Mouse (Mus musculus) gastrocnemius, adult 8-10 months (tissue): ENCODE results near the gene Reep3. TPM values are rescaled to one million over a fixed set of nuclear protein-coding genes. Genes with fewer than 3 reads are reported as not detected.
"Not testable (repeated sequence)": the region's sequence is repeated elsewhere in the genome, so short reads cannot be mapped to it uniquely, and the experiment has no call there.

Experiments used
- DNase-seq, 2 experiments: peaks; one replicate each; pipeline ENCODE4 v3.0.0; 2022; ENCODE audit warnings: low spot score in 2 of 2
- total RNA-seq, 4 experiments: library from RNA; stranded (reverse); gene quantifications; 2 replicates each; pipeline ENCODE4 v1.2.4; 2022

Gene Reep3
- total RNA-seq, 4 experiments from 2014 or later: 7.6 to 9.3 (median 9.0) TPM

GRCm38 (mm10) chr10:67017891-67018290, 78.9 kb downstream of the Reep3 start:
- DNase-seq: no peak

- no peak for DNase-seq
Measured at GRCm38 (mm10) chr10:67017315-67017714, 79.4 kb downstream of the Reep3 start.

- no peak for DNase-seq
Measured at GRCm38 (mm10) chr10:67016615-67017278, 80.0 kb downstream of the Reep3 start.

- DNase-seq: no peak
Measured at GRCm38 (mm10) chr10:67014746-67015145, 82.0 kb downstream of the Reep3 start.

GRCm38 (mm10) chr10:67010521-67010920, 86.2 kb downstream of the Reep3 start:
- no peak for DNase-seq

GRCm38 (mm10) chr10:67004527-67005042, 92.2 kb downstream of the Reep3 start:
- no peak for DNase-seq

- DNase-seq: peak in 1 of 2 experiments; percentile 17
Measured at GRCm38 (mm10) chr10:67003743-67004526, 92.8 kb downstream of the Reep3 start.

- DNase-seq: peak; percentile 32 to 36
Measured at GRCm38 (mm10) chr10:67003009-67003742, 93.6 kb downstream of the Reep3 start.

- peak; percentile 75 to 83 for DNase-seq
Measured at GRCm38 (mm10) chr10:67002207-67003008, 94.3 kb downstream of the Reep3 start.

- not testable (repeated sequence) for DNase-seq
Measured at GRCm38 (mm10) chr10:67000958-67001615, 95.7 kb downstream of the Reep3 start.

- no peak for DNase-seq
Measured at GRCm38 (mm10) chr10:67000136-67000535, 96.6 kb downstream of the Reep3 start.

GRCm38 (mm10) chr10:66998770-66999169, 98.0 kb downstream of the Reep3 start:
- no peak for DNase-seq

- no peak for DNase-seq
Measured at GRCm38 (mm10) chr10:66995181-66995580, 101.6 kb downstream of the Reep3 start.

GRCm38 (mm10) chr10:66994469-66994868, 102.3 kb downstream of the Reep3 start:
- DNase-seq: no peak

GRCm38 (mm10) chr10:66992591-66992990, 104.2 kb downstream of the Reep3 start:
- no peak for DNase-seq

GRCm38 (mm10) chr10:66990506-66990905, 106.2 kb downstream of the Reep3 start:
- no peak for DNase-seq

GRCm38 (mm10) chr10:66983043-66983442, 113.7 kb downstream of the Reep3 start:
- DNase-seq: no peak

GRCm38 (mm10) chr10:66978215-66978614, 118.5 kb downstream of the Reep3 start:
- DNase-seq: no peak

- DNase-seq: no peak
Measured at GRCm38 (mm10) chr10:66977093-66977492, 119.7 kb downstream of the Reep3 start.

- no peak for DNase-seq
Measured at GRCm38 (mm10) chr10:66975451-66975850, 121.3 kb downstream of the Reep3 start.
